Mouse (Mus musculus) MEL (cell line): ENCODE results near the gene Pitpnm3. TPM values are rescaled to one million over a fixed set of nuclear protein-coding genes. Genes with fewer than 3 reads are reported as not detected.

Experiments used
- DNase-seq: peaks from one replicate; pipeline ENCODE4 v3.0.0; 2011; ENCODE audit warnings: low read depth, low spot score
- H3K27ac ChIP-seq: 2 replicates; pipeline ENCODE4 v1.5.1; 2012; ENCODE audit warnings: low read depth, mild to moderate bottlenecking, control low read depth, low read length, moderate library complexity; ENCODE audit not compliant: control insufficient read depth
- H3K27me3 ChIP-seq, 2 experiments: fragments of 150-350 bp in 1 of 2; sonication (generic) in 1 of 2; 2 replicates each; pipeline ENCODE4 v1.6.1; 2012; ENCODE audit warnings: low read length in 2 of 2, mild to moderate bottlenecking in 2 of 2, improper control_type of control experiment in 1 of 2, moderate library complexity in 1 of 2; ENCODE audit not compliant: insufficient read depth in 2 of 2, control insufficient read depth in 1 of 2
- H3K36me3 ChIP-seq, 2 experiments: 2 replicates each; pipeline ENCODE4 v1.6.1; 2012 to 2014; ENCODE audit warnings: low read length in 2 of 2, improper control_type of control experiment in 1 of 2, inconsistent platforms in 1 of 2, mild to moderate bottlenecking in 1 of 2; ENCODE audit not compliant: insufficient read depth in 2 of 2, control insufficient read depth in 1 of 2
- H3K4me1 ChIP-seq, 2 experiments: fragments of 150-350 bp in 1 of 2; sonication (generic) in 1 of 2; 2 replicates each; pipeline ENCODE4 v1.6.1; 2012; ENCODE audit warnings: low read length in 2 of 2, improper control_type of control experiment in 1 of 2, mild to moderate bottlenecking in 1 of 2; ENCODE audit not compliant: insufficient read depth in 2 of 2, control insufficient read depth in 1 of 2
- H3K4me3 ChIP-seq, 2 experiments: fragments of 150-350 bp in 1 of 2; sonication (generic) in 1 of 2; 2 replicates each; pipeline ENCODE4 v1.5.1; 2012; ENCODE audit warnings: low read depth in 2 of 2, low read length in 2 of 2, mild to moderate bottlenecking in 2 of 2, moderate library complexity in 2 of 2, control low read depth in 1 of 2, improper control_type of control experiment in 1 of 2; ENCODE audit not compliant: control insufficient read depth in 1 of 2, insufficient read depth in 1 of 2
- H3K79me2 ChIP-seq: 2 replicates; pipeline ENCODE4 v1.6.1; 2012; ENCODE audit warnings: mild to moderate bottlenecking, low read length, moderate library complexity; ENCODE audit not compliant: control insufficient read depth, poor library complexity, insufficient read depth
- H3K9ac ChIP-seq: 2 replicates; pipeline ENCODE4 v1.6.1; 2012; ENCODE audit warnings: low read depth, mild to moderate bottlenecking, control low read depth, low read length, moderate library complexity; ENCODE audit not compliant: control insufficient read depth, poor library complexity, severe bottlenecking
- H3K9me3 ChIP-seq: fragments of 150-350 bp; sonication (generic); replicated peaks from 2 replicates; pipeline ENCODE4 v1.6.1; 2012; ENCODE audit warnings: mild to moderate bottlenecking, low read length, improper control_type of control experiment, moderate library complexity; ENCODE audit not compliant: insufficient read depth
- BHLHE40 ChIP-seq: IDR thresholded peaks from 2 replicates; pipeline ENCODE4 v1.6.1; 2012; ENCODE audit warnings: low read depth, mild to moderate bottlenecking, inconsistent platforms, low read length, improper control_type of control experiment, borderline replicate concordance
- CHD2 ChIP-seq: IDR thresholded peaks from 2 replicates; pipeline ENCODE4 v1.6.1; 2011; ENCODE audit warnings: low read length, improper control_type of control experiment
- E2F4 ChIP-seq: IDR thresholded peaks from 2 replicates; pipeline ENCODE4 v1.6.1; 2011; ENCODE audit warnings: low read depth, low read length, improper control_type of control experiment, borderline replicate concordance
- GABPA ChIP-seq: IDR thresholded peaks from 2 replicates; pipeline ENCODE4 v1.6.1; 2012; ENCODE audit warnings: low read depth, mild to moderate bottlenecking, inconsistent platforms, low read length, improper control_type of control experiment, moderate library complexity
- HCFC1 ChIP-seq: IDR thresholded peaks from 2 replicates; pipeline ENCODE4 v1.6.1; 2012; ENCODE audit warnings: low read depth, mild to moderate bottlenecking, inconsistent platforms, low read length, improper control_type of control experiment, moderate library complexity
- JUND ChIP-seq: IDR thresholded peaks from 2 replicates; pipeline ENCODE4 v1.6.1; 2011; ENCODE audit warnings: low read depth, mild to moderate bottlenecking, improper control_type of control experiment, low read length
- MAZ ChIP-seq: IDR thresholded peaks from 2 replicates; pipeline ENCODE4 v1.6.1; 2012; ENCODE audit warnings: low read depth, mild to moderate bottlenecking, inconsistent platforms, low read length, improper control_type of control experiment
- MEF2A ChIP-seq: IDR thresholded peaks from 2 replicates; pipeline ENCODE4 v1.6.1; 2014; ENCODE audit warnings: low read depth, mild to moderate bottlenecking, inconsistent platforms, low read length, improper control_type of control experiment; ENCODE audit not compliant: poor library complexity, insufficient replicate concordance, severe bottlenecking; ENCODE audit errors: extremely low read depth
- MXI1 ChIP-seq: IDR thresholded peaks from 2 replicates; pipeline ENCODE4 v1.6.1; 2011; ENCODE audit warnings: mild to moderate bottlenecking, low read depth, low read length, improper control_type of control experiment
- MYC ChIP-seq: IDR thresholded peaks from 2 replicates; pipeline ENCODE4 v1.6.1; 2011; ENCODE audit warnings: low read depth, mild to moderate bottlenecking, low read length, improper control_type of control experiment, moderate library complexity
- NELFE ChIP-seq: IDR thresholded peaks from 2 replicates; pipeline ENCODE4 v1.6.1; 2011; ENCODE audit warnings: low read depth, low read length, improper control_type of control experiment
- POLR2AphosphoS2 ChIP-seq: IDR thresholded peaks from 2 replicates; pipeline ENCODE4 v1.6.1; 2011; ENCODE audit warnings: low read length, improper control_type of control experiment
- POLR2AphosphoS5 ChIP-seq: IDR thresholded peaks from 2 replicates; pipeline ENCODE4 v1.6.1; 2012; ENCODE audit warnings: low read depth, borderline replicate concordance, mild to moderate bottlenecking, inconsistent platforms, low read length, moderate library complexity, mixed read lengths
- RAD21 ChIP-seq: IDR thresholded peaks from 2 replicates; pipeline ENCODE4 v1.6.1; 2011; ENCODE audit warnings: mild to moderate bottlenecking, low read depth, low read length, improper control_type of control experiment
- TAL1 ChIP-seq: IDR thresholded peaks from 2 replicates; pipeline ENCODE4 v1.6.1; 2012; ENCODE audit warnings: mild to moderate bottlenecking, inconsistent platforms, low read length, moderate library complexity, mixed read lengths
- TCF12 ChIP-seq: IDR thresholded peaks from 2 replicates; pipeline ENCODE4 v1.6.1; 2014; ENCODE audit warnings: low read depth, mild to moderate bottlenecking, inconsistent platforms, low read length, improper control_type of control experiment, moderate library complexity
- UBTF ChIP-seq: IDR thresholded peaks from 2 replicates; pipeline ENCODE4 v1.6.1; 2012; ENCODE audit warnings: low read depth, mild to moderate bottlenecking, inconsistent platforms, low read length, improper control_type of control experiment, moderate library complexity, borderline replicate concordance; ENCODE audit not compliant: insufficient read depth
- USF2 ChIP-seq, 2 experiments: IDR thresholded peaks; 2 replicates each; pipeline ENCODE4 v1.6.1; 2011 to 2012; ENCODE audit warnings: improper control_type of control experiment in 2 of 2, low read length in 2 of 2, borderline replicate concordance in 1 of 2, inconsistent platforms in 1 of 2, low read depth in 1 of 2, mild to moderate bottlenecking in 1 of 2; ENCODE audit not compliant: insufficient read depth in 1 of 2
- ZKSCAN1 ChIP-seq: IDR thresholded peaks from 2 replicates; pipeline ENCODE4 v1.6.1; 2012; ENCODE audit warnings: low read depth, mild to moderate bottlenecking, inconsistent platforms, low read length, improper control_type of control experiment, moderate library complexity
- ZNF384 ChIP-seq: IDR thresholded peaks from 2 replicates; pipeline ENCODE4 v1.6.1; 2012; ENCODE audit warnings: low read depth, mild to moderate bottlenecking, inconsistent platforms, low read length, improper control_type of control experiment
- polyA plus RNA-seq, 2 experiments: library from polyadenylated mRNA; stranded (reverse) in 1 of 2; unstranded in 1 of 2; fragments of >175 nt in 1 of 2; fragments of >200 nt in 1 of 2; gene quantifications; 2 replicates each; pipeline versions ENCODE4 v1.2.1 to v1.2.4; 2012; ENCODE audit warnings: low replicate concordance in 2 of 2, low read depth in 1 of 2; ENCODE audit not compliant: insufficient read length in 2 of 2, insufficient read depth in 1 of 2, missing spikeins in 1 of 2
- total RNA-seq: library from RNA; depleted of rRNA; stranded (reverse); fragments of 300-350 nt; gene quantifications from 2 replicates; pipeline ENCODE4 v1.2.3, GENCODE M21; 2012; rRNA removed

The Pitpnm3 gene
- not detected in 2 replicates for total RNA-seq
- polyA plus RNA-seq = under 1 TPM in 1 of 2 experiments, not detected in 1; 0.24 TPM

DNA sequence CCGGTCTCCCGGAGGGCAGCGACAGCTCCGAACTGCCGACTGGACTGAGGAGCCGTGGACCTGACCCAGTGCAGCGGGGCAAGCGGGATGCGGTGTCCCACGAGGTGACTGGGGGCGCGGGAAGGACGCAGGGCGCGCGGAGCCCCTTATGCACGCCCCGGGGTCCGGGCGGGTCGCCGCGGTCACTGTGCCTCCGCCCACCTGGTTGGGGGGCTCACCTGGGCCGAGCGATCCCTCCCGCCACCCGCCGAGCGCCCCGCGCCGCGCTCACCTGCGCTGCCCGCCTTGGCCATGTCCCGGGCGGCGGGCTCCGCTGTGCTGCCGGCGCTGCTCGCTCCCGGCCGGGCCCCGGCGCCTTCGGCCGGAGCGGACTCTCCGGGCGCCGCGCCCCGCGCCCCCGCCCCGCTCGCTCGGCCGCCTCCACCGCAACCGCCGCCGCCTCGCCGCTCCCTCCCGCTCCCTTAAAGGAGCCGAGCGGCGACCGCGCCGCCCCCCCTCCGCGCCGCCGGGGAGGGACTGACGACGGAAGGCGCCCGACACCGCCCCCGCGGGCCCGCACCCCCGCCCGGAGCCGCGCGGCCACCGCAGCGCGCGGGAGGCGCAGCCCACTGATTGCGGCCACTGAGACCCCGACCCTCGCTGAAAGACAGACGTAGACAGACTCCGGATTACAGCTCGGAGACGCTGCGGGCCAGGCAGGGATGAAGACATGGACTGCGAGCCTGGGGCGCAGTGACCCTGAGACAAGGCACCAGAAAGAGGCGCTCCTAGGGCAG, at the start of gene Pitpnm3:
TSS of gene Pitpnm3 (minus strand) at position 396 of the 776 bp plus-strand sequence.
- no peak for DNase-seq
- no peak within 1 kb of the TSS for H3K4me3 ChIP-seq
- no peaks in the 10 kb centered on the region for H3K4me1 ChIP-seq

DNA sequence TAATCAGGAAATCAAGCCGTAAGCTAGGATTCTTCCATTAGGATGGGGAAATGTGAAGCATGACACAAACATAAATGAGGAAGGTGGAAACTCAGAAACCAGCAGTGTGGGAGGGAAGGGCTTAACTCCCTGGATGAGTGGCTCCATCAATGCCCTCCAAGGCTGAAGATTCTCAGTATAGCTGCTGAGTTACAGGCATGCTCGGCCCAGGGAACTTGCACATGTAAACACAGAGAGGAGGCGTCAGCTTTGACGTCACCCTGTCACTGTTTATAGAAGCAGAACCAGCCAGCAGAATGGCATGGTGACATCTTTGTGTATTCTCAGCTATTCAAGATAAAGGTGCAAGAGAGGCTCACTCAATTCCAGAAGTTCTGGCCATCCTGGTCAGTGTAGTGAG, 48.7 kb upstream of the Pitpnm3 start:
- no peak overlapping the region for H3K27ac ChIP-seq
- H3K9ac ChIP-seq = no peak overlapping the region
- TF ChIP-seq UBTF (no peak), POLR2AphosphoS5 (no peak), POLR2AphosphoS2 (no peak), TAL1 (no peak), RAD21 (no peak), E2F4 (no peak), HCFC1 (no peak), MAZ (no peak), JUND (no peak), MEF2A (no peak), TCF12 (no peak), ZKSCAN1 (no peak), GABPA (no peak), USF2 (IDR thresholded peaks at IDR 0.05; ENCODE audit: borderline replicate concordance in 1 of 2, insufficient read depth in 1 of 2, low read depth in 1 of 2, low read length in 2 of 2) (no peak), BHLHE40 (no peak), MYC (no peak), MXI1 (no peak), NELFE (no peak)
- H3K27me3 ChIP-seq = no peaks in the 10 kb centered on the region
- DNase-seq = no peak
- H3K36me3 ChIP-seq = peaks cover 0 to 23% of the 10 kb centered on the region in 2 experiments; a peak in 2 of 4 replicates
- no peaks in the 10 kb centered on the region for H3K9me3 ChIP-seq
- H3K4me1 ChIP-seq = no peaks in the 10 kb centered on the region
- H3K4me3 ChIP-seq = no peak overlapping the region
- H3K79me2 ChIP-seq = 0 out of 2 replicates have a peak, but pooled peaks cover 1% of the 10 kb centered on the region

More for the DNA sequence above, at the start of gene Pitpnm3:
- Histone ChIP-seq H3K9ac (no peak within 1 kb of the TSS), H3K36me3 (no peaks in the 10 kb centered on the region), H3K9me3 (no peaks in the 10 kb centered on the region)
- no peak for TF ChIP-seq GABPA
- no peak for TF ChIP-seq ZNF384
- TF ChIP-seq BHLHE40 = no peak
- TF ChIP-seq MAZ = no peak
- TF ChIP-seq CHD2 = no peak
- TF ChIP-seq, all 39 proteins: peak for 0
- Histone ChIP-seq H3K79me2 (no peaks in the 10 kb centered on the region), H3K27ac (no peak within 1 kb of the TSS), H3K27me3 (no peaks in the 10 kb centered on the region)
